Mouse (Mus musculus) lung, postnatal 0 days (tissue): Measurements from ENCODE around the gene Slc24a2.

Experiments
- CTCF ChIP-seq: IDR thresholded peaks from 2 replicates; pipeline ENCODE4 v1.5.1; 2016; ENCODE audit warnings: antibody characterized with exemption, mild to moderate bottlenecking
- EP300 ChIP-seq: IDR thresholded peaks from 2 replicates; pipeline ENCODE4 v1.6.1; 2016; ENCODE audit warnings: antibody characterized with exemption, mild to moderate bottlenecking, control low read depth

DNA sequence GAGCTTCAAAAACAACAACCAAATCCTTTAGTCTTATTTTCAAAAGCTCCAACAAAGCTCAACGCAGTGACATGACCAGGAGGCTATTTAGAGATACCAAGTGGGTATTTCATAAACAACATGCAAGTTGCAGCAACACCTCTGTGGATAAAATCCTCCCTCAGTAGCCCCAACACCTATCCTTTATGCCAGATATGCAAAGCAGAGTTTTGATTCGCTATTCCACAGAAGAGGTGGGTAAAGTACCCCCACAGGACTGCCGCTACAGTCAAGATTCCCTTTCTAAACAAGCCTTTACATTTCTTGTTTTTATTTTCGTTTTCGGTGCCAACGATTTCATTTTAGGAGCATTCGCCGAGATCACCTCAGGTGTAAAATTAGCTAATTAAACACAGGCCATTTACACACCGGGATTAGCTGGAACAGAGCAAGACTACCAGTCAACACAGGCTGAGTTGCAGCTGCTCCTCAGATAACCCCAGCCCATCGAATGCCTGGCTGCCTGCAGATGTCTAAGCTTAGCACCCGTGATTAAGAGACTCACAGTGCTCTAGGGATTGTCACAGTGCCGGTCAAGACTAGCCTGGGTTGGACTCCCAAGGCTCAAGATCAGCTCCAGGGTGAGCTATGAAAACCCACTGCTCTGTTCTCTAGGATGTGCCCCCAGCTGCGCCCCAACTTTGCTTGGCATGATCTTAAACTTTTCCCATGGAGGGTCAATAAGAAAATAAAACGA lies 885 bp downstream of the Slc24a2 start:
- no peak for TF ChIP-seq CTCF
- TF ChIP-seq EP300, result no peak
